Mouse (Mus musculus) MEL (cell line): ENCODE measurements around the gene Lamtor5. TPM values are rescaled to one million over a fixed set of nuclear protein-coding genes. Genes with fewer than 3 reads are reported as not detected.

ENCODE experiments used
- DNase-seq: peaks from one replicate; pipeline ENCODE4 v3.0.0; 2011; ENCODE audit warnings: low read depth, low spot score
- H3K27ac ChIP-seq: 2 replicates; pipeline ENCODE4 v1.5.1; 2012; ENCODE audit warnings: low read depth, mild to moderate bottlenecking, control low read depth, low read length, moderate library complexity; ENCODE audit not compliant: control insufficient read depth
- H3K27me3 ChIP-seq, 2 experiments: fragments of 150-350 bp in 1 of 2; sonication (generic) in 1 of 2; 2 replicates each; pipeline ENCODE4 v1.6.1; 2012; ENCODE audit warnings: low read length in 2 of 2, mild to moderate bottlenecking in 2 of 2, improper control_type of control experiment in 1 of 2, moderate library complexity in 1 of 2; ENCODE audit not compliant: insufficient read depth in 2 of 2, control insufficient read depth in 1 of 2
- H3K36me3 ChIP-seq, 2 experiments: 2 replicates each; pipeline ENCODE4 v1.6.1; 2012 to 2014; ENCODE audit warnings: low read length in 2 of 2, improper control_type of control experiment in 1 of 2, inconsistent platforms in 1 of 2, mild to moderate bottlenecking in 1 of 2; ENCODE audit not compliant: insufficient read depth in 2 of 2, control insufficient read depth in 1 of 2
- H3K4me1 ChIP-seq, 2 experiments: fragments of 150-350 bp in 1 of 2; sonication (generic) in 1 of 2; 2 replicates each; pipeline ENCODE4 v1.6.1; 2012; ENCODE audit warnings: low read length in 2 of 2, improper control_type of control experiment in 1 of 2, mild to moderate bottlenecking in 1 of 2; ENCODE audit not compliant: insufficient read depth in 2 of 2, control insufficient read depth in 1 of 2
- H3K4me3 ChIP-seq, 2 experiments: fragments of 150-350 bp in 1 of 2; sonication (generic) in 1 of 2; 2 replicates each; pipeline ENCODE4 v1.5.1; 2012; ENCODE audit warnings: low read depth in 2 of 2, low read length in 2 of 2, mild to moderate bottlenecking in 2 of 2, moderate library complexity in 2 of 2, control low read depth in 1 of 2, improper control_type of control experiment in 1 of 2; ENCODE audit not compliant: control insufficient read depth in 1 of 2, insufficient read depth in 1 of 2
- H3K79me2 ChIP-seq: 2 replicates; pipeline ENCODE4 v1.6.1; 2012; ENCODE audit warnings: mild to moderate bottlenecking, low read length, moderate library complexity; ENCODE audit not compliant: control insufficient read depth, poor library complexity, insufficient read depth
- H3K9ac ChIP-seq: 2 replicates; pipeline ENCODE4 v1.6.1; 2012; ENCODE audit warnings: low read depth, mild to moderate bottlenecking, control low read depth, low read length, moderate library complexity; ENCODE audit not compliant: control insufficient read depth, poor library complexity, severe bottlenecking
- H3K9me3 ChIP-seq: fragments of 150-350 bp; sonication (generic); replicated peaks from 2 replicates; pipeline ENCODE4 v1.6.1; 2012; ENCODE audit warnings: mild to moderate bottlenecking, low read length, improper control_type of control experiment, moderate library complexity; ENCODE audit not compliant: insufficient read depth
- CHD1 ChIP-seq: IDR thresholded peaks from 2 replicates; pipeline ENCODE4 v1.6.1; 2012; ENCODE audit warnings: low read depth, mild to moderate bottlenecking, inconsistent platforms, low read length, improper control_type of control experiment
- CHD2 ChIP-seq: IDR thresholded peaks from 2 replicates; pipeline ENCODE4 v1.6.1; 2011; ENCODE audit warnings: low read length, improper control_type of control experiment
- CTCF ChIP-seq, 3 experiments: IDR thresholded peaks in 2 of 3; conservative IDR thresholded peaks in 1 of 3; 2 replicates each; pipeline ENCODE4 v1.5.1; 2011 to 2012; ENCODE audit warnings: low read length in 3 of 3, low read depth in 2 of 3, mild to moderate bottlenecking in 2 of 3, improper control_type of control experiment in 1 of 3, inconsistent platforms in 1 of 3, mixed read lengths in 1 of 3, moderate library complexity in 1 of 3; ENCODE audit not compliant: control insufficient read depth in 1 of 3, insufficient read depth in 1 of 3, poor library complexity in 1 of 3, severe bottlenecking in 1 of 3
- E2F4 ChIP-seq: IDR thresholded peaks from 2 replicates; pipeline ENCODE4 v1.6.1; 2011; ENCODE audit warnings: low read depth, low read length, improper control_type of control experiment, borderline replicate concordance
- GABPA ChIP-seq: IDR thresholded peaks from 2 replicates; pipeline ENCODE4 v1.6.1; 2012; ENCODE audit warnings: low read depth, mild to moderate bottlenecking, inconsistent platforms, low read length, improper control_type of control experiment, moderate library complexity
- HCFC1 ChIP-seq: IDR thresholded peaks from 2 replicates; pipeline ENCODE4 v1.6.1; 2012; ENCODE audit warnings: low read depth, mild to moderate bottlenecking, inconsistent platforms, low read length, improper control_type of control experiment, moderate library complexity
- KAT2A ChIP-seq: conservative IDR thresholded peaks from 2 replicates; pipeline ENCODE4 v1.6.1; 2012; ENCODE audit warnings: low read depth, low read length, improper control_type of control experiment, inconsistent platforms
- MAFK ChIP-seq: IDR thresholded peaks from 2 replicates; pipeline ENCODE4 v1.6.1; 2011; ENCODE audit warnings: low read depth, mild to moderate bottlenecking, low read length, improper control_type of control experiment, borderline replicate concordance
- MEF2A ChIP-seq: IDR thresholded peaks from 2 replicates; pipeline ENCODE4 v1.6.1; 2014; ENCODE audit warnings: low read depth, mild to moderate bottlenecking, inconsistent platforms, low read length, improper control_type of control experiment; ENCODE audit not compliant: poor library complexity, insufficient replicate concordance, severe bottlenecking; ENCODE audit errors: extremely low read depth
- MXI1 ChIP-seq: IDR thresholded peaks from 2 replicates; pipeline ENCODE4 v1.6.1; 2011; ENCODE audit warnings: mild to moderate bottlenecking, low read depth, low read length, improper control_type of control experiment
- MYB ChIP-seq: IDR thresholded peaks from 2 replicates; pipeline ENCODE4 v1.6.1; 2011; ENCODE audit warnings: mild to moderate bottlenecking, low read depth, low read length, improper control_type of control experiment
- MYC ChIP-seq: IDR thresholded peaks from 2 replicates; pipeline ENCODE4 v1.6.1; 2011; ENCODE audit warnings: low read depth, mild to moderate bottlenecking, low read length, improper control_type of control experiment, moderate library complexity
- NRF1 ChIP-seq: IDR thresholded peaks from 2 replicates; pipeline ENCODE4 v1.6.1; 2014; ENCODE audit warnings: low read depth, mild to moderate bottlenecking, inconsistent platforms, low read length, improper control_type of control experiment, moderate library complexity; ENCODE audit not compliant: poor library complexity, insufficient read depth, severe bottlenecking
- POLR2A ChIP-seq, 2 experiments: IDR thresholded peaks; 2 replicates each; pipeline ENCODE4 v1.6.1; 2011 to 2012; ENCODE audit warnings: low read length in 2 of 2, mild to moderate bottlenecking in 2 of 2, control low read depth in 1 of 2, improper control_type of control experiment in 1 of 2, low read depth in 1 of 2, moderate library complexity in 1 of 2; ENCODE audit not compliant: control insufficient read depth in 1 of 2, insufficient read depth in 1 of 2, poor library complexity in 1 of 2
- POLR2AphosphoS2 ChIP-seq: IDR thresholded peaks from 2 replicates; pipeline ENCODE4 v1.6.1; 2011; ENCODE audit warnings: low read length, improper control_type of control experiment
- POLR2AphosphoS5 ChIP-seq: IDR thresholded peaks from 2 replicates; pipeline ENCODE4 v1.6.1; 2012; ENCODE audit warnings: low read depth, borderline replicate concordance, mild to moderate bottlenecking, inconsistent platforms, low read length, moderate library complexity, mixed read lengths
- RAD21 ChIP-seq: IDR thresholded peaks from 2 replicates; pipeline ENCODE4 v1.6.1; 2011; ENCODE audit warnings: mild to moderate bottlenecking, low read depth, low read length, improper control_type of control experiment
- RCOR1 ChIP-seq: IDR thresholded peaks from 2 replicates; pipeline ENCODE4 v1.6.1; 2012; ENCODE audit warnings: low read depth, mild to moderate bottlenecking, inconsistent platforms, low read length, improper control_type of control experiment
- SIN3A ChIP-seq: IDR thresholded peaks from 2 replicates; pipeline ENCODE4 v1.6.1; 2012; ENCODE audit warnings: low read length, improper control_type of control experiment, inconsistent platforms
- SMC3 ChIP-seq: IDR thresholded peaks from 2 replicates; pipeline ENCODE4 v1.6.1; 2011; ENCODE audit warnings: low read depth, low read length, improper control_type of control experiment
- TAL1 ChIP-seq: IDR thresholded peaks from 2 replicates; pipeline ENCODE4 v1.6.1; 2012; ENCODE audit warnings: mild to moderate bottlenecking, inconsistent platforms, low read length, moderate library complexity, mixed read lengths
- UBTF ChIP-seq: IDR thresholded peaks from 2 replicates; pipeline ENCODE4 v1.6.1; 2012; ENCODE audit warnings: low read depth, mild to moderate bottlenecking, inconsistent platforms, low read length, improper control_type of control experiment, moderate library complexity, borderline replicate concordance; ENCODE audit not compliant: insufficient read depth
- USF1 ChIP-seq: IDR thresholded peaks from 2 replicates; pipeline ENCODE4 v1.6.1; 2014; ENCODE audit warnings: low read depth, mild to moderate bottlenecking, inconsistent platforms, low read length, improper control_type of control experiment, moderate library complexity
- USF2 ChIP-seq, 2 experiments: IDR thresholded peaks; 2 replicates each; pipeline ENCODE4 v1.6.1; 2011 to 2012; ENCODE audit warnings: improper control_type of control experiment in 2 of 2, low read length in 2 of 2, borderline replicate concordance in 1 of 2, inconsistent platforms in 1 of 2, low read depth in 1 of 2, mild to moderate bottlenecking in 1 of 2; ENCODE audit not compliant: insufficient read depth in 1 of 2
- ZC3H11A ChIP-seq: IDR thresholded peaks from 2 replicates; pipeline ENCODE4 v1.6.1; 2012; ENCODE audit warnings: low read depth, mild to moderate bottlenecking, inconsistent platforms, low read length, improper control_type of control experiment
- ZMIZ1 ChIP-seq: IDR thresholded peaks from 2 replicates; pipeline ENCODE4 v1.6.1; 2012; ENCODE audit warnings: low read depth, mild to moderate bottlenecking, inconsistent platforms, low read length, improper control_type of control experiment, moderate library complexity
- ZNF384 ChIP-seq: IDR thresholded peaks from 2 replicates; pipeline ENCODE4 v1.6.1; 2012; ENCODE audit warnings: low read depth, mild to moderate bottlenecking, inconsistent platforms, low read length, improper control_type of control experiment
- polyA plus RNA-seq, 2 experiments: library from polyadenylated mRNA; stranded (reverse) in 1 of 2; unstranded in 1 of 2; fragments of >175 nt in 1 of 2; fragments of >200 nt in 1 of 2; gene quantifications; 2 replicates each; pipeline versions ENCODE4 v1.2.1 to v1.2.4; 2012; ENCODE audit warnings: low replicate concordance in 2 of 2, low read depth in 1 of 2; ENCODE audit not compliant: insufficient read length in 2 of 2, insufficient read depth in 1 of 2, missing spikeins in 1 of 2
- total RNA-seq: library from RNA; depleted of rRNA; stranded (reverse); fragments of 300-350 nt; gene quantifications from 2 replicates; pipeline ENCODE4 v1.2.3, GENCODE M21; 2012

The Lamtor5 gene
- total and polyA plus RNA-seq, 3 experiments: 104 to 170 (median 129) TPM

- DNase-seq: no peak
- H3K9ac ChIP-seq: no peak within 1 kb of the TSS
- H3K4me1 ChIP-seq: no peaks in the 10 kb centered on the region
- no peaks in the 10 kb centered on the region for H3K9me3 ChIP-seq
- H3K27ac ChIP-seq: no peak within 1 kb of the TSS
- no peaks in the 10 kb centered on the region for H3K36me3 ChIP-seq
- no peaks in the 10 kb centered on the region for H3K79me2 ChIP-seq
- no peak within 1 kb of the TSS for H3K4me3 ChIP-seq
- TF ChIP-seq POLR2A (IDR thresholded peaks at IDR 0.05; ENCODE audit: control insufficient read depth in 1 of 2, insufficient read depth in 1 of 2, low read depth in 1 of 2, low read length in 2 of 2, poor library complexity in 1 of 2): no peak
- TF ChIP-seq ZMIZ1: no peak
- TF ChIP-seq POLR2AphosphoS2: no peak
- TF ChIP-seq MXI1: no peak
- no peak for TF ChIP-seq MYC
- no peak for TF ChIP-seq MEF2A
- TF ChIP-seq POLR2AphosphoS5: no peak
- TF ChIP-seq CHD2: no peak
- no peak for TF ChIP-seq HCFC1
- TF ChIP-seq UBTF: no peak
- no peak for TF ChIP-seq RCOR1
- TF ChIP-seq CTCF (IDR thresholded peaks at IDR 0.05 in 2 of 3, conservative IDR thresholded peaks at IDR 0.05 in 1 of 3; ENCODE audit: control insufficient read depth in 1 of 3, insufficient read depth in 1 of 3, low read depth in 2 of 3, low read length in 3 of 3, poor library complexity in 1 of 3, severe bottlenecking in 1 of 3): no peak
- no peak for TF ChIP-seq TAL1
- TF ChIP-seq NRF1: no peak
- TF ChIP-seq RAD21: no peak
- TF ChIP-seq USF2 (IDR thresholded peaks at IDR 0.05; ENCODE audit: borderline replicate concordance in 1 of 2, insufficient read depth in 1 of 2, low read depth in 1 of 2, low read length in 2 of 2): no peak
- H3K27me3 ChIP-seq: peaks cover 6 to 13% of the 10 kb centered on the region in 2 experiments
These were observed 39.1 kb upstream of the Lamtor5 start, which contains the start of gene Prok1 for GRCm38 (mm10) chr3:107239607-107240006. Gene Prok1 (minus strand): TSS chr3:107239707.

GRCm38 (mm10) chr3:107241389-107242094, 37.1 kb upstream of the Lamtor5 start:
- no peak for TF ChIP-seq MYB
- no peak for TF ChIP-seq ZNF384
- TF ChIP-seq GABPA: no peak
- TF ChIP-seq E2F4: no peak
- no peak for TF ChIP-seq SIN3A
- no peak for TF ChIP-seq RCOR1
- no peak for TF ChIP-seq MYC
- no peak for TF ChIP-seq USF1
- no peak for TF ChIP-seq MEF2A
- no peak for TF ChIP-seq ZC3H11A
- TF ChIP-seq KAT2A: no peak
- no peak for TF ChIP-seq MAFK
- TF ChIP-seq NRF1: no peak
- TF ChIP-seq CHD1: no peak
- TF ChIP-seq CTCF (IDR thresholded peaks at IDR 0.05 in 2 of 3, conservative IDR thresholded peaks at IDR 0.05 in 1 of 3; ENCODE audit: control insufficient read depth in 1 of 3, insufficient read depth in 1 of 3, low read depth in 2 of 3, low read length in 3 of 3, poor library complexity in 1 of 3, severe bottlenecking in 1 of 3): no peak
- TF ChIP-seq POLR2AphosphoS5: no peak
- TF ChIP-seq RAD21: no peak
- TF ChIP-seq SMC3: no peak
- Histone ChIP-seq H3K9me3 (no peaks in the 10 kb centered on the region), H3K9ac (no peak overlapping the region), H3K4me3 (no peak overlapping the region), H3K79me2 (no peaks in the 10 kb centered on the region), H3K36me3 (no peaks in the 10 kb centered on the region), H3K4me1 (no peaks in the 10 kb centered on the region), H3K27ac (no peak overlapping the region), H3K27me3 (peaks cover 16 to 25% of the 10 kb centered on the region in 2 experiments)
- no peak for DNase-seq
